Mouse (Mus musculus) megakaryocyte, embryonic 14.5 days (primary cell): ENCODE results near the gene Zfp784. TPM values are rescaled to one million over a fixed set of nuclear protein-coding genes. Genes with fewer than 3 reads are reported as not detected.
"Not testable (repeated sequence)": the region's sequence is repeated elsewhere in the genome, so short reads cannot be mapped to it uniquely, and the experiment has no call there.

Experiments used
- H3K27me3 ChIP-seq: replicated peaks from 2 replicates; pipeline ENCODE3; 2012; ENCODE audit warnings: inconsistent platforms
- H3K36me3 ChIP-seq: replicated peaks from 2 replicates; pipeline ENCODE3; 2012; ENCODE audit warnings: low read length, inconsistent platforms, mixed read lengths
- H3K4me1 ChIP-seq: 2 replicates; pipeline ENCODE4 v1.6.1; 2012; ENCODE audit warnings: inconsistent platforms
- H3K4me3 ChIP-seq: replicated peaks from 2 replicates; pipeline ENCODE3; 2012; ENCODE audit warnings: moderate library complexity, mild to moderate bottlenecking, inconsistent platforms
- H3K9me3 ChIP-seq: 2 replicates; pipeline ENCODE4 v1.6.1; 2012; ENCODE audit warnings: inconsistent platforms
- FLI1 ChIP-seq: IDR thresholded peaks from 2 replicates; pipeline ENCODE4 v1.6.1; 2012; ENCODE audit warnings: low read length, inconsistent platforms, mixed read lengths
- GATA1 ChIP-seq: IDR thresholded peaks from 3 replicates; pipeline ENCODE4 v1.6.1; 2012; ENCODE audit warnings: mixed read lengths, low read length, inconsistent platforms, borderline replicate concordance
- polyA plus RNA-seq: library from polyadenylated mRNA; stranded (reverse); fragments of >175 nt; gene quantifications from 2 replicates; pipeline ENCODE4 v1.2.3, GENCODE M21; 2012; ENCODE audit warnings: low replicate concordance; ENCODE audit not compliant: insufficient read depth

Gene Zfp784
- 0.96 and 6.5 TPM in 2 replicates for polyA plus RNA-seq

DNA sequence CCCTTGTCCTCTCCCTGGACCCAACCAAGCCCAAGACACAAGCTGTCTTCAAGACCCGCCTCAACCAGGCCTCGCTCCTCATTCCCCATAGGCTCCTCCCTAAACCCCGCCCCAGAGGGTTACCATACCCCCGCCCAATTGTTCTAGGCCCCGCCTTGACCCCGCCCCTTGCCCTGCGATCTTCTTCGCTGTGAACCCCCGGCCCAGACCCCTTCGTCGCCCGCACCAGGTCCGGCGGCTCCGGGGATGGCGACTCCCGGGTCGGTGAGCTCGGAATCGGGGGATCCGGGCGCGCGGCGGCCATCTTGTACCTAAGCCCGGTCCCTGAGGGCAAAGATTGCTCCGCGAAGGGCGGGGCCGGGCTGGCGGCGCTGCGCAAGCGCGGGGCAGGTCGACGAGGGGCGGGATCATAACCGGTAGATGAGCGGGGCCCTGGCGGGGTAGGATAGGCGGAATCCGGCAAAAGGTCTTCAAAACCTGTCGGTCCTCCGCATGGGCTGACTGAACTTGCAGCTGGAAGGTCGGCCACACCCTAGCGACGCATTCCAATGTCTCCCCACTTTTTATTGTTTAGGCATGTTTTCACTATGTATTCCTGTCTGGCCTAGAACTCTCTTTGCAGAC lies at the start of gene Zfp784:
Gene Zfp784 (minus strand): TSS at position 338 of the 624 bp plus-strand sequence.
- peak within 1 kb of the TSS; percentile 97 for H3K4me3 ChIP-seq
- H3K9me3 ChIP-seq: no peaks in the 10 kb centered on the region
- TF ChIP-seq FLI1: no peak
- no peak for TF ChIP-seq GATA1
- H3K27me3 ChIP-seq: no peaks in the 10 kb centered on the region
- H3K4me1 ChIP-seq: peaks cover 28% of the 10 kb centered on the region
- H3K36me3 ChIP-seq: peaks cover 45% of the 10 kb centered on the region

DNA sequence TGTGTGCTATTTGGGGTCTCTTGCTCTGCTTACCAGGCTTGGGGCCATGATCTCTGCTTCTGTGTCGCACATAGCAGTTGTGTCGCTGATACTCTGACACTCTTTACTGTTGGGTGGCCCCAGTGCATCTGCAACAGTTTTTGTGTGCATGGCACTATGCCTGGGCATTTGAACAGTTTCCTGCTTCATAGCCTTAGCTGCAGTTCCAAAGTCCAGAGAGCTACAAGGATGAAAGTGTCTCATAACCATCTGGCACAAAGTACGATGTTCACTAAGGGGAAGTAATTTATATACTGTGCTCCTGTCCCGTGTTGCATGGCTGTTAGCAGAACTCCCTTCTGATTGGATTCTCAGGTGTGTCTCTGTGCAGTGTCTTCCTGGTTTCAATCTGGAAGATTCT lies 49.6 kb upstream of the Zfp784 start:
- peaks cover 97% of the 10 kb centered on the region for H3K36me3 ChIP-seq

GRCm38 (mm10) chr7:5086921-5087440 lies 48.7 kb upstream of the Zfp784 start:
- peaks cover 74% of the 10 kb centered on the region for H3K4me1 ChIP-seq
- no peak overlapping the region for H3K4me3 ChIP-seq

More for the DNA sequence above, 49.6 kb upstream of the Zfp784 start:
- no peak overlapping the region for H3K4me3 ChIP-seq
- no peaks in the 10 kb centered on the region for H3K9me3 ChIP-seq
- TF ChIP-seq GATA1 (no peak), FLI1 (no peak)
- H3K27me3 ChIP-seq: no peaks in the 10 kb centered on the region
- peaks cover 74% of the 10 kb centered on the region for H3K4me1 ChIP-seq

DNA sequence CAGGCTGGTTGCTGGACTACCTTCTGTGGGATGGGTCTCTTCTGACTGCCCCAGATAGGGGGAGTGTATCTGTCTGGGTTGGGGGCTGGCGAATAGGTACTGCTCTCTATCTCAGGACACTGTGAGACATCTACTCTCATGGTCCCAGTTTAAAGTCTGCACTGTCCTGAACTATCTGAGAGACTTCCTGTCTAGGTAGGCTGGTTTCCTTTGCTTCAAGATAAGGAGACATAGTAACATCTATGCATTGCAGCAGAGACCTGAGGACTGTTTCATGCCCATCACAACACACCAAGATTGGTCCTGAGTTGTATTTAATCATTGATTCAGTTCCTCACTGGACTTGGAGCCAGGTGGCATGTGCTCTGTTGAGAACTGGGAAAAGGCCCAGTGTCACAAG lies 47.3 kb upstream of the Zfp784 start:
- Histone ChIP-seq H3K36me3 (peaks cover 83% of the 10 kb centered on the region), H3K27me3 (no peaks in the 10 kb centered on the region), H3K4me1 (peaks cover 70% of the 10 kb centered on the region), H3K9me3 (no peaks in the 10 kb centered on the region), H3K4me3 (no peak overlapping the region)
- TF ChIP-seq FLI1 (no peak), GATA1 (no peak)

More at GRCm38 (mm10) chr7:5086921-5087440, 48.7 kb upstream of the Zfp784 start:
- no peak for TF ChIP-seq FLI1
- TF ChIP-seq GATA1: no peak
- no peaks in the 10 kb centered on the region for H3K27me3 ChIP-seq
- no peaks in the 10 kb centered on the region for H3K9me3 ChIP-seq
- peaks cover 95% of the 10 kb centered on the region for H3K36me3 ChIP-seq

- no peak for TF ChIP-seq FLI1
- TF ChIP-seq GATA1: no peak
- H3K4me1 ChIP-seq: peaks cover 69% of the 10 kb centered on the region
- H3K27me3 ChIP-seq: no peaks in the 10 kb centered on the region
- peak overlapping the region; percentile 73 for H3K4me3 ChIP-seq
- no peaks in the 10 kb centered on the region for H3K9me3 ChIP-seq
- peaks cover 71% of the 10 kb centered on the region for H3K36me3 ChIP-seq
Observed at GRCm38 (mm10) chr7:5083325-5084105, 45.3 kb upstream of the Zfp784 start.

GRCm38 (mm10) chr7:5081939-5082338 lies 43.7 kb upstream of the Zfp784 start:
- TF ChIP-seq FLI1 (no peak), GATA1 (no peak)

GRCm38 (mm10) chr7:5081241-5081640 lies 43.0 kb upstream of the Zfp784 start:
- Histone ChIP-seq H3K27me3 (no peaks in the 10 kb centered on the region), H3K36me3 (peaks cover 71% of the 10 kb centered on the region), H3K9me3 (no peaks in the 10 kb centered on the region), H3K4me1 (peaks cover 67% of the 10 kb centered on the region), H3K4me3 (peak overlapping the region; percentile 98)
- TF ChIP-seq FLI1: no peak
- no peak for TF ChIP-seq GATA1

More at GRCm38 (mm10) chr7:5081939-5082338, 43.7 kb upstream of the Zfp784 start:
- Histone ChIP-seq H3K4me1 (peaks cover 64% of the 10 kb centered on the region), H3K4me3 (peak overlapping the region; percentile 98), H3K27me3 (no peaks in the 10 kb centered on the region), H3K36me3 (peaks cover 71% of the 10 kb centered on the region), H3K9me3 (no peaks in the 10 kb centered on the region)

DNA sequence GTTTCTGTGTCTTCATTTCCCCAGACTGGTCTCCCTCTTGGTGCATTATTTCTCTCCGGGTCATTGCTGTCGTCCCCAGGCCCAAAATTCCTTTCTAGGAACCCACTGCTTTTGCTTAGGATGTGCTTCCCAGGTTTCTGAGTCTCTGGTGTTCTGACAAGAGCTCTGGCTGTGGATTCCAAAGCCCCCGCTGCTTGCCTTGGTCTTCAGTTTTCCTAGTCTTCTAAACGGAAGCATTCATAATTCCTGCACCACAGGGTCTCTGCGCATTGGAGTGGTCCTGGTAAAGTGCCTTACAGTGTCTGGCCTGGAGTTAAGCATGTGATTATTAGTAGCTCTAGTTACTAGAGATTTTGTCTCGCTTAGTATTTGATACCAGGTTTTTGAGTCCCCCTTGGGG lies 42.6 kb upstream of the Zfp784 start:
- Histone ChIP-seq H3K36me3 (peaks cover 70% of the 10 kb centered on the region), H3K4me1 (peaks cover 65% of the 10 kb centered on the region), H3K4me3 (peak overlapping the region; percentile 98), H3K9me3 (no peaks in the 10 kb centered on the region), H3K27me3 (no peaks in the 10 kb centered on the region)
- no peak for TF ChIP-seq GATA1
- no peak for TF ChIP-seq FLI1

DNA sequence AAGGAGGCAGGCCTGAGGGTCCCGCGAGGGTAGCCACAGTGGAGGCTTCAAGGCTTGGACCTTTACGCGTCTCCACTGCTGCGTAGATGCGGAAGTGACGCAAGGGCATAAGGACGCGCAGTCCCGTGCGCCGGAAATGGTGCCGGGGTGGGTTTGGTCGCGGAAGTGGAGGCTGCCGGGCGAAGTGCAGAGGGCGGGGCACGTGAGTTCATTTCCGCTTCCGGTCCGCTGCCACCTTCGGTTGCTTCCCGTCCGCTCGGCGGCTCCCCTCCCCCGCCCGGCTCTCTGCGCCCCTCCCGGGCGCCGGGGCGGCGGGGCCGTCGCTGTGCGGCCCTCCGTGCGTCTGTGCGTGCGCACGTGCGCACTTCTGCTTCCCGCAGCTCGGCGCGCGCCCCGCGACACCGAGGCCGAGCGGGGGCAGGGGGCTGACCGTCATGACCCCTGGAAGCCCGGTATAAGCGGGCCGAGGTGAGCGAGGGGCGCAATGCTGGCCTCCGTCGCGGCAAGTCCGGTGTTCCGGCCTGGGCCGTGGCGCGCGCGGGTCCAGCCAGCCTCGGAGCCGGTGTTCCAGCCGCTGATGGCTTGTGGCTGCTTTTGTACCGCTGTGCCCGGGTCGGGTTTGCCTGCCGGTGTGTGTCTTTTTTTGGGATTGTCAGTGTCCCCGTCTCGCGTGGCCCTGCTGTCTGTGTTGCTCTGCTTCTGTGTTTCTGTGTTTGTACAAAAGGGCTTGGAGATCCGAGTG lies 41.9 kb upstream of the Zfp784 start, which contains the start of gene Epn1:
Gene Epn1 (plus strand): TSS at position 226 of the 742 bp plus-strand sequence.
- TF ChIP-seq FLI1 (peak; percentile 98), GATA1 (no peak)
- no peaks in the 10 kb centered on the region for H3K9me3 ChIP-seq
- H3K4me3 ChIP-seq: peak within 1 kb of the TSS; percentile 98
- peaks cover 70% of the 10 kb centered on the region for H3K36me3 ChIP-seq
- H3K27me3 ChIP-seq: no peaks in the 10 kb centered on the region
- H3K4me1 ChIP-seq: peaks cover 64% of the 10 kb centered on the region

DNA sequence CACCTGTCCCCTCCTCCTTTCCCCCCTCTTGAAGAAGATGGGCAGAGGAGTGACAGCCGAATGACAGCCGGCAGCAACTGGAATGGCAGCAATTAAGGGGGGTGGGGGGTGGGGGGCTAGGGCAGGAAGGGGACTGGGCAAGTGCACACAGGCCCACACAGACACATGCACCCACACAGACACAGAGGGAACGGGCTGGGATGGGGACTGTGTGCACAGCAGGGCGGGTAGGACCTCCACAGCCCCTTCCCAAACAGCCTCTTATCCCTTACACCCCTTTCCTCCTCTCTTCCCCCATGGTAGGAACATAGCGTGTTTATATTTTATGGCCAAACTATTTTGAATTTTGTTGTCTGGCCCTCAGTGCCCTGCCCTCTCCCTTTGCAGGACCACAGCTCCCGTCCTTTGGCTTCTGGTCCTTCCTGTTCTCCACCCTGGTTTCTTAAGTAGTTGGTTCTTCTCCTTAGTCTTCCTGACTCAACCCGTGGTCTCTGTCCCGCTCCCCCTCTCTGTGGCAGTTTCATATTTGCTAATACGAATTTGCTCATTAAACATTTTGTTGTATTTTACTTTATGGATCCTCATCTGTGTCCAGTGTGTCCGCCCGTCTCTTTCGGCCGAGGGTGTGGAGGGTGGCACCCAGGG lies 41.2 kb upstream of the Zfp784 start:
- not testable (repeated sequence) for H3K9me3 ChIP-seq, H3K27me3 ChIP-seq
- peaks cover 70% of the 10 kb centered on the region for H3K36me3 ChIP-seq
- peak overlapping the region; percentile 98 for H3K4me3 ChIP-seq
- peaks cover 61% of the 10 kb centered on the region for H3K4me1 ChIP-seq
